Mouse (Mus musculus): ENCODE results near the gene Mpl.

- TF ChIP-seq GATA1 (IDR thresholded peaks at IDR 0.05; ENCODE audit: borderline replicate concordance, low read length) (no peak), FLI1 (IDR thresholded peaks at IDR 0.05; ENCODE audit: low read length) (no peak)
Measured at GRCm38 (mm10) chr4:118445088-118445487, 12.2 kb downstream of the Mpl start.
